Mouse (Mus musculus) spleen, adult 2 months (tissue): Measurements from ENCODE around the gene Tbl1xr1. TPM values are rescaled to one million over a fixed set of nuclear protein-coding genes. Genes with fewer than 3 reads are reported as not detected.
A peak's percentile ranks its signal among the peaks of the same experiment; 100 is the strongest.

Experiments used
- DNase-seq, 2 experiments: peaks; one replicate each; pipeline versions ENCODE4 v3.0.0 to v3.0.0-alpha.2; 2012 to 2021; ENCODE audit warnings: low spot score in 2 of 2, low read depth in 1 of 2
- H3K27ac ChIP-seq: fragments of 200-500 bp; 2 replicates; pipeline ENCODE4 v1.5.1; 2012; ENCODE audit warnings: low read length, inconsistent platforms; ENCODE audit not compliant: insufficient read depth
- H3K27me3 ChIP-seq: fragments of 200-500 bp; 2 replicates; pipeline ENCODE4 v1.6.1; 2012; ENCODE audit warnings: mild to moderate bottlenecking, moderate library complexity, low read length, inconsistent platforms; ENCODE audit not compliant: control insufficient read depth, insufficient read depth
- H3K36me3 ChIP-seq: fragments of 200-500 bp; 2 replicates; pipeline ENCODE4 v1.6.1; 2012; ENCODE audit warnings: mild to moderate bottlenecking, low read length, inconsistent platforms; ENCODE audit not compliant: control insufficient read depth, insufficient read depth
- H3K4me1 ChIP-seq: fragments of 200-500 bp; 2 replicates; pipeline ENCODE4 v1.6.1; 2011; ENCODE audit warnings: inconsistent platforms; ENCODE audit not compliant: control insufficient read depth, insufficient read depth, insufficient read length
- H3K4me3 ChIP-seq: fragments of 200-500 bp; 2 replicates; pipeline ENCODE4 v1.5.1; 2011; ENCODE audit warnings: mild to moderate bottlenecking, inconsistent platforms; ENCODE audit not compliant: insufficient read depth, insufficient read length; ENCODE audit errors: extremely low read depth
- CTCF ChIP-seq: fragments of 200-500 bp; IDR thresholded peaks from 2 replicates; pipeline ENCODE4 v1.5.1; 2011; ENCODE audit warnings: mild to moderate bottlenecking, inconsistent platforms; ENCODE audit not compliant: insufficient read depth, insufficient read length, insufficient replicate concordance; ENCODE audit errors: extremely low read depth
- POLR2A ChIP-seq: fragments of 200-500 bp; IDR thresholded peaks from 2 replicates; pipeline ENCODE4 v1.6.1; 2011; ENCODE audit warnings: low read depth, low read length, inconsistent platforms
- WGBS: fragments of 180-500 bp; shearing (Covaris S2); methylation state at CpG from one replicate; pipeline ENCODE4 v1.1.7; 2018; 5-methylcytosine and 5-hydroxymethylcytosine counted together
- polyA plus RNA-seq: library from polyadenylated mRNA; depleted of rRNA; stranded (reverse); fragments of >200 nt; gene quantifications from 2 replicates; pipeline ENCODE4 v1.2.3, GENCODE M21; 2012

Gene Tbl1xr1
- polyA plus RNA-seq, 1 experiment = 17.8 TPM

GRCm38 (mm10) chr3:22058206-22058804, 18.1 kb upstream of the Tbl1xr1 start:
- Histone ChIP-seq H3K27ac (no peak overlapping the region), H3K4me1 (no peaks in the 10 kb centered on the region), H3K27me3 (no peaks in the 10 kb centered on the region), H3K36me3 (no peaks in the 10 kb centered on the region), H3K4me3 (no peak overlapping the region)
- 73% methylated on average over 7 of the region's 7 CpGs for WGBS
- TF ChIP-seq POLR2A (no peak), CTCF (no peak)
- DNase-seq = no peak

GRCm38 (mm10) chr3:22061163-22061562, 15.3 kb upstream of the Tbl1xr1 start:
- no peak for TF ChIP-seq POLR2A
- no peak for TF ChIP-seq CTCF
- no peak overlapping the region for H3K27ac ChIP-seq
- H3K4me3 ChIP-seq = no peak overlapping the region
- no peaks in the 10 kb centered on the region for H3K27me3 ChIP-seq
- H3K36me3 ChIP-seq = no peaks in the 10 kb centered on the region
- 86% methylated on average over 4 of the region's 4 CpGs for WGBS
- no peaks in the 10 kb centered on the region for H3K4me1 ChIP-seq
- DNase-seq = no peak

GRCm38 (mm10) chr3:22068621-22069020, 7.8 kb upstream of the Tbl1xr1 start:
- no peak for DNase-seq
- TF ChIP-seq POLR2A (no peak), CTCF (no peak)
- WGBS = 83% methylated on average over 5 of the region's 5 CpGs
- Histone ChIP-seq H3K4me1 (no peaks in the 10 kb centered on the region; the same call in 1 of the 2 replicates), H3K27ac (no peak overlapping the region), H3K27me3 (no peaks in the 10 kb centered on the region), H3K4me3 (no peak overlapping the region), H3K36me3 (no peaks in the 10 kb centered on the region)

GRCm38 (mm10) chr3:22073916-22074315, 2.5 kb upstream of the Tbl1xr1 start:
- Histone ChIP-seq H3K27ac (0 out of 2 replicates have a peak overlapping the region, but pooled peaks have one; percentile 38), H3K4me1 (peaks cover 17% of the 10 kb centered on the region; the same call in 1 of the 2 replicates), H3K27me3 (no peaks in the 10 kb centered on the region), H3K36me3 (no peaks in the 10 kb centered on the region), H3K4me3 (no peak overlapping the region)
- DNase-seq = no peak
- TF ChIP-seq CTCF = no peak
- TF ChIP-seq POLR2A = no peak
- WGBS = 87% methylated on average over 1 of the region's 1 CpGs

GRCm38 (mm10) chr3:22074591-22075294, 1.7 kb upstream of the Tbl1xr1 start:
- H3K4me3 ChIP-seq = peak overlapping the region; percentile 33; the same call in 1 of the 2 replicates
- no peaks in the 10 kb centered on the region for H3K36me3 ChIP-seq
- DNase-seq = peak in 1 of 2 experiments; percentile 21
- H3K27me3 ChIP-seq = no peaks in the 10 kb centered on the region
- peaks cover 24% of the 10 kb centered on the region; the same call in 1 of the 2 replicates for H3K4me1 ChIP-seq
- H3K27ac ChIP-seq = peak overlapping the region; percentile 18; the same call in 1 of the 2 replicates
- 49% methylated on average over 11 of the region's 11 CpGs for WGBS
- TF ChIP-seq CTCF = no peak
- no peak for TF ChIP-seq POLR2A

GRCm38 (mm10) chr3:22075517-22075886, 950 bp upstream of the Tbl1xr1 start:
- H3K36me3 ChIP-seq = no peaks in the 10 kb centered on the region
- no peak for DNase-seq
- under 1% methylated on average over 28 of the region's 28 CpGs for WGBS

GRCm38 (mm10) chr3:22075887-22076560, 428 bp upstream of the Tbl1xr1 start:
- Histone ChIP-seq H3K4me1 (peaks cover 25% of the 10 kb centered on the region; the same call in 1 of the 2 replicates), H3K36me3 (no peaks in the 10 kb centered on the region), H3K4me3 (peak overlapping the region; percentile 81), H3K27ac (peak overlapping the region; percentile 87), H3K27me3 (no peaks in the 10 kb centered on the region)
- peak; percentile 87 to 88 for DNase-seq
- TF ChIP-seq CTCF (no peak), POLR2A (peak; percentile 53)
- WGBS = 2% methylated on average over 36 of the region's 70 CpGs

More at GRCm38 (mm10) chr3:22075517-22075886, 950 bp upstream of the Tbl1xr1 start:
- TF ChIP-seq POLR2A (no peak), CTCF (no peak)
- Histone ChIP-seq H3K4me3 (peak overlapping the region; percentile 81), H3K27ac (peak overlapping the region; percentile 87), H3K27me3 (no peaks in the 10 kb centered on the region), H3K4me1 (peaks cover 25% of the 10 kb centered on the region; the same call in 1 of the 2 replicates)
